9 mouse cellular contexts compared by ENCODE assay signal in genomic region chr14:27430280-27430679, GRCm38 (mm10). TPM values are rescaled to one million over a fixed set of nuclear protein-coding genes. Genes with fewer than 3 reads are reported as not detected.
DNase-seq lines count a peak whose midpoint lies in the region; ATAC-seq and TF ChIP-seq lines count a peak whose summit lies in the region.
"Had no signal": no experiment of that assay in that cellular context is flagged by ENCODE, and none has a peak within 500 bp of the region (broad histone marks: within the 10 kb centered on the region; RNA-seq: fewer than 3 reads in every experiment).

No protein-coding gene starts in this region.

- TF ChIP-seq RAD21 in MEL (IDR thresholded peaks at IDR 0.05; ENCODE audit: low read depth, low read length), result no peak

- ATAC-seq in intestine, embryonic 14.5 days (replicated peaks; ENCODE audit: low FRiP score, low TSS enrichment, low read depth), result no peak
- no peak for ATAC-seq in intestine, postnatal 0 days
- no peak for ATAC-seq in hindbrain, embryonic 12.5 days (ENCODE audit: low FRiP score)
- no peak for ATAC-seq in midbrain, embryonic 11.5 days (ENCODE audit: low FRiP score)

- 94% methylated on average over 4 of the region's 4 CpGs for WGBS in intestine, embryonic 14.5 days
- 82% methylated on average over 4 of the region's 4 CpGs for WGBS in intestine, postnatal 0 days
- 95% methylated on average over 4 of the region's 4 CpGs for WGBS in hindbrain, embryonic 12.5 days
- WGBS in midbrain, embryonic 11.5 days, result 92% methylated on average over 4 of the region's 4 CpGs

- no peak overlapping the region for H3K9ac ChIP-seq in intestine, embryonic 14.5 days (ENCODE audit: low read length)
- no peak overlapping the region for H3K9ac ChIP-seq in intestine, postnatal 0 days (ENCODE audit: low read depth, low read length)
- H3K9ac ChIP-seq in MEL (ENCODE audit: control insufficient read depth, low read depth, low read length, poor library complexity, severe bottlenecking), result peak overlapping the region; percentile 97; the same call in 1 of the 2 replicates
- H3K9ac ChIP-seq in hindbrain, embryonic 12.5 days, result no peak overlapping the region
- no peak overlapping the region for H3K9ac ChIP-seq in midbrain, embryonic 11.5 days (ENCODE audit: low read length)

- no peak for DNase-seq in intestine, embryonic 14.5 days (ENCODE audit: low spot score)
- peak; percentile 34 for DNase-seq in MEL (ENCODE audit: low read depth, low spot score)
- DNase-seq in midbrain, embryonic 11.5 days (ENCODE audit: low spot score, missing footprints), result no peak
- no peak for DNase-seq in thymus, postnatal 25 days
- DNase-seq in retina, postnatal 1 day, result no peak
- no peak for DNase-seq in right cerebral cortex, postnatal 14 days

- TF ChIP-seq POLR2A in MEL (IDR thresholded peaks at IDR 0.05; ENCODE audit: control insufficient read depth in 1 of 2, insufficient read depth in 1 of 2, low read depth in 1 of 2, low read length in 2 of 2, poor library complexity in 1 of 2), result no peak

- H3K4me1 ChIP-seq in intestine, embryonic 14.5 days (replicated peaks; ENCODE audit: control insufficient read depth, insufficient read depth, low read length), result no peaks in the 10 kb centered on the region; the same call in 1 of the 2 replicates
- no peaks in the 10 kb centered on the region for H3K4me1 ChIP-seq in intestine, postnatal 0 days (replicated peaks; ENCODE audit: control insufficient read depth, insufficient read depth, low read length)
- no peaks in the 10 kb centered on the region for H3K4me1 ChIP-seq in MEL (ENCODE audit: control insufficient read depth in 1 of 2, insufficient read depth in 2 of 2, low read length in 2 of 2)
- H3K4me1 ChIP-seq in hindbrain, embryonic 12.5 days, result peaks cover 4% of the 10 kb centered on the region
- peaks cover 2% of the 10 kb centered on the region; the same call in 1 of the 2 replicates for H3K4me1 ChIP-seq in midbrain, embryonic 11.5 days (ENCODE audit: control insufficient read depth, insufficient read depth, low read length)

- H3K27me3 ChIP-seq in intestine, embryonic 14.5 days (replicated peaks; ENCODE audit: control insufficient read depth, insufficient read depth, low read length), result no peaks in the 10 kb centered on the region
- H3K27me3 ChIP-seq in intestine, postnatal 0 days (replicated peaks; ENCODE audit: control insufficient read depth, insufficient read depth, low read length), result no peaks in the 10 kb centered on the region
- no peaks in the 10 kb centered on the region for H3K27me3 ChIP-seq in MEL (ENCODE audit: control insufficient read depth in 1 of 2, insufficient read depth in 2 of 2, low read length in 2 of 2)
- no peaks in the 10 kb centered on the region for H3K27me3 ChIP-seq in hindbrain, embryonic 12.5 days
- H3K27me3 ChIP-seq in midbrain, embryonic 11.5 days (ENCODE audit: control insufficient read depth, insufficient read depth, low read length), result peaks cover 6% of the 10 kb centered on the region; the same call in 1 of the 2 replicates
- H3K27me3 ChIP-seq: embryonic facial prominence, embryonic 15.5 days had no signal

- H3K27ac ChIP-seq in intestine, embryonic 14.5 days (ENCODE audit: low read depth), result no peak overlapping the region
- no peak overlapping the region for H3K27ac ChIP-seq in intestine, postnatal 0 days (ENCODE audit: low read depth, low read length)
- no peak overlapping the region for H3K27ac ChIP-seq in MEL (ENCODE audit: control insufficient read depth, low read depth, low read length)
- no peak overlapping the region for H3K27ac ChIP-seq in hindbrain, embryonic 12.5 days
- H3K27ac ChIP-seq in midbrain, embryonic 11.5 days (ENCODE audit: low read depth, low read length), result no peak overlapping the region

- H3K9me3 ChIP-seq in intestine, embryonic 14.5 days (ENCODE audit: control insufficient read depth, low read length), result peaks cover 7% of the 10 kb centered on the region
- H3K9me3 ChIP-seq in intestine, postnatal 0 days (ENCODE audit: control insufficient read depth), result no peaks in the 10 kb centered on the region
- H3K9me3 ChIP-seq in MEL (replicated peaks; ENCODE audit: insufficient read depth, low read length), result no peaks in the 10 kb centered on the region
- peaks cover 8% of the 10 kb centered on the region; the same call in 1 of the 2 replicates for H3K9me3 ChIP-seq in hindbrain, embryonic 12.5 days (replicated peaks)
- peaks cover 5% of the 10 kb centered on the region; the same call in 1 of the 2 replicates for H3K9me3 ChIP-seq in midbrain, embryonic 11.5 days (ENCODE audit: control insufficient read depth, low read length)

- H3K4me2 ChIP-seq in intestine, embryonic 14.5 days (ENCODE audit: low read length), result peak overlapping the region; percentile 80
- no peak overlapping the region for H3K4me2 ChIP-seq in intestine, postnatal 0 days (replicated peaks; ENCODE audit: low read depth)
- peak overlapping the region; percentile 61 for H3K4me2 ChIP-seq in hindbrain, embryonic 12.5 days (replicated peaks)
- H3K4me2 ChIP-seq in midbrain, embryonic 11.5 days, result peak overlapping the region; percentile 24

- TF ChIP-seq CTCF in intestine, postnatal 0 days (IDR thresholded peaks at IDR 0.05; ENCODE audit: low read depth), result no peak
- TF ChIP-seq CTCF in MEL (IDR thresholded peaks at IDR 0.05 in 2 of 3, conservative IDR thresholded peaks at IDR 0.05 in 1 of 3; ENCODE audit: control insufficient read depth in 1 of 3, insufficient read depth in 1 of 3, low read depth in 2 of 3, low read length in 3 of 3, poor library complexity in 1 of 3, severe bottlenecking in 1 of 3), result no peak

- no peak for TF ChIP-seq EP300 in MEL (IDR thresholded peaks at IDR 0.05; ENCODE audit: low read depth in 1 of 2, low read length in 2 of 2)

- peak overlapping the region; percentile 64; the same call in 1 of the 2 replicates for H3K4me3 ChIP-seq in intestine, embryonic 14.5 days (ENCODE audit: low read depth, low read length)
- no peak overlapping the region for H3K4me3 ChIP-seq in intestine, postnatal 0 days (ENCODE audit: low read depth, low read length)
- H3K4me3 ChIP-seq in MEL (ENCODE audit: control insufficient read depth in 1 of 2, insufficient read depth in 1 of 2, low read depth in 2 of 2, low read length in 2 of 2), result peak overlapping the region in 1 of 2 experiments; percentile 92; a peak in 3 of 4 replicates
- no peak overlapping the region for H3K4me3 ChIP-seq in hindbrain, embryonic 12.5 days
- H3K4me3 ChIP-seq in midbrain, embryonic 11.5 days (ENCODE audit: low read depth, low read length), result no peak overlapping the region

- H3K36me3 ChIP-seq in intestine, embryonic 14.5 days (ENCODE audit: control insufficient read depth, insufficient read depth, low read length), result peaks cover 24% of the 10 kb centered on the region
- H3K36me3 ChIP-seq in intestine, postnatal 0 days (ENCODE audit: control insufficient read depth, insufficient read depth), result 0 out of 2 replicates have a peak, but pooled peaks cover 4% of the 10 kb centered on the region
- H3K36me3 ChIP-seq in MEL (ENCODE audit: control insufficient read depth in 1 of 2, insufficient read depth in 2 of 2, low read length in 2 of 2), result peaks cover 0 to 16% of the 10 kb centered on the region in 2 experiments; a peak in 2 of 4 replicates
- H3K36me3 ChIP-seq in hindbrain, embryonic 12.5 days, result peaks cover 22% of the 10 kb centered on the region
- no peaks in the 10 kb centered on the region; the same call in 1 of the 2 replicates for H3K36me3 ChIP-seq in midbrain, embryonic 11.5 days (ENCODE audit: control insufficient read depth, insufficient read depth, low read length)

- H3K79me2 ChIP-seq in MEL (ENCODE audit: control insufficient read depth, insufficient read depth, low read length, poor library complexity), result peaks cover 11% of the 10 kb centered on the region

TF ChIP-seq in MEL, 35 proteins besides CTCF, POLR2A, EP300 and RAD21:
- TF ChIP-seq RCOR1 (IDR thresholded peaks at IDR 0.05; ENCODE audit: low read depth, low read length) (peak; percentile 15; the same call in 1 of the 2 replicates), CHD1 (IDR thresholded peaks at IDR 0.05; ENCODE audit: low read depth, low read length) (no peak), TCF12 (IDR thresholded peaks at IDR 0.05; ENCODE audit: low read depth, low read length) (0 out of 2 replicates have a peak, but pooled peaks have one; percentile 12)
TF ChIP-seq in MEL: peak in this region for 2.

RNA-seq across cellular contexts. Expression of gene Fam208a, which starts 1.6 kb away (rescaled TPM):
- 11.3 and 14.4 TPM in 2 replicates for polyA plus RNA-seq in intestine, embryonic 14.5 days (2014; fragmentation: Nextera tagmentation; extraction: Ambion mirVana)
- polyA plus RNA-seq in intestine, postnatal 0 days (2015; fragmentation: Nextera tagmentation; extraction: Ambion mirVana), result 4.9 and 6.5 TPM in 2 replicates
- 7.9 and 8.7 TPM in 2 replicates for total RNA-seq in MEL (2012; rRNA removed)
- 10 to 100 TPM in 1 of 2 experiments, 1 to 10 TPM in 1; 3.2 to 25.4 TPM for polyA plus RNA-seq in MEL (2012; ENCODE audit: insufficient read depth in 1 of 2, insufficient read length in 2 of 2, low read depth in 1 of 2, low replicate concordance in 2 of 2, missing spikeins in 1 of 2)
- polyA plus RNA-seq in hindbrain, embryonic 12.5 days (2016; fragmentation: Nextera tagmentation; extraction: Ambion mirVana), result 22.7 and 24.0 TPM in 2 replicates
- 10.5 and 13.8 TPM in 2 replicates for polyA plus RNA-seq in midbrain, embryonic 11.5 days (2014; fragmentation: Nextera tagmentation; extraction: Ambion mirVana)
